Mouse (Mus musculus) bone marrow macrophage, adult 2 months (primary cell): Measurements from ENCODE around the gene Pde3b.

ENCODE experiments used
- CTCF ChIP-seq: IDR thresholded peaks from 2 replicates; pipeline ENCODE4 v1.5.1; 2012; ENCODE audit warnings: low read depth, mild to moderate bottlenecking, low read length, moderate library complexity
- POLR2A ChIP-seq: IDR thresholded peaks from 2 replicates; pipeline ENCODE4 v1.6.1; 2012; ENCODE audit warnings: mild to moderate bottlenecking, low read depth, low read length, borderline replicate concordance

GRCm38 (mm10) chr7:114452876-114453275 lies 37.8 kb downstream of the Pde3b start:
- TF ChIP-seq CTCF (no peak), POLR2A (no peak)
